7 mouse cellular contexts compared by ENCODE assay signal in the genomic region with DNA sequence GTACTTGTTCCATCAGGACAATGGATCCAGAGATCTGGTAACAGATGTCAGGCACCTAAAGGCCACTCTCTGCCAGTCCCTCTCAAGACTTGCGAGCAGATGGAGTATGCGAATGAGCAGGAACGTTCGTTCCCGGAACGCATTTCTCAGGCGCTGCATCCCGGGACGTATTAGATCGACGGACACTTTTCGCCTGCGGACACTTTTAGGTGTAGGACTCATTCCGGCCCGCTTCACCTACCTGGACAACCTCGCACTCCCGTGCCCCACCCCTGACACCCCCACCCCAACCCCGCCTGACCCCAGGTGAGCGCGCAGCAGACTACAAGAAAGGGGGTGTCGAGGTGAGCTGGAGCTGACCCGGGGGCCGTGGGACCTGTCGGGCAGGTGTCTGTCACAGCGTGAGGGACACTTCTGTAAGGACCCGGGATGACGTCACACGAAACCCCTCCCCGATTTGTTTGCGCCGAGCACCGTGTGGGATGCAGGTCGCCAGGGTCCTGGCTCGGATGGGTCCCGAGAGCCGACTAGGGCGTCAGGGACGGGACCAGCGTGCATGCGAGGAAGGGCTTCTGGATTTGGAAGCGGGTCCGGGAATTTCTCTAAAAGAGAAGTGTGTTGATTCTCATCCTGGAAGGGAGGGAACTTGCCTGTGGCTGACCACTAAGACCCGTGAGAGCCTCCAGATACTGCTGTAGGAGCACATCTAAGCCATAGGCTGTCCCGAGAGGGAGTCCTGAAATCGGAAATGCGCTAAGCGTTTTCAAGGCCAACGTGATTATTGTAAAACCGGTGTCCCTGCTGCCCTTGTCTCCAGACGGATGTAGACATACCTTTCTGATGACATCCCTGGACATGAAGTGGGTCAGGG. TPM values are rescaled to one million over a fixed set of nuclear protein-coding genes. Genes with fewer than 3 reads are reported as not detected.
DNase-seq lines count a peak whose midpoint lies in the region; ATAC-seq and TF ChIP-seq lines count a peak whose summit lies in the region.

A gene (plus strand): TSS at position 202 of the 871 bp plus-strand sequence.

- peak; percentile 72 for ATAC-seq in hindbrain, postnatal 0 days

- H3K27ac ChIP-seq in cortical plate, adult 2 months (ENCODE audit: insufficient read depth, low read length), result no peak within 1 kb of the TSS
- peak within 1 kb of the TSS; percentile 33; the same call in 1 of the 2 replicates for H3K27ac ChIP-seq in hindbrain, postnatal 0 days

- peak within 1 kb of the TSS; percentile 93 for H3K4me2 ChIP-seq in hindbrain, postnatal 0 days (ENCODE audit: low read depth, low read length)

- peak within 1 kb of the TSS; percentile 69 for H3K9ac ChIP-seq in hindbrain, postnatal 0 days (replicated peaks; ENCODE audit: low read length)

- DNase-seq in adrenal gland, adult (ENCODE audit: inconsistent age in 2 of 2, low spot score in 1 of 2), result peak; percentile 48 to 85
- peak; percentile 38 to 41 for DNase-seq in gastrocnemius, adult 8-10 months (ENCODE audit: low spot score in 2 of 2)
- peak; percentile 79 for DNase-seq in hindbrain, postnatal 0 days (ENCODE audit: low spot score)
- DNase-seq in left cerebral cortex, adult 8-10 months (ENCODE audit: low spot score in 2 of 2), result peak; percentile 46 to 71
- DNase-seq in right cerebral cortex, postnatal 4 days, result peak; percentile 68

- peak; percentile 48; the same call in 1 of the 2 replicates for TF ChIP-seq POLR2A in cortical plate, adult 2 months (IDR thresholded peaks at IDR 0.05; ENCODE audit: extremely low read depth, insufficient read depth, low read length)

- peak within 1 kb of the TSS; percentile 87 for H3K4me3 ChIP-seq in cortical plate, adult 2 months (ENCODE audit: insufficient read depth, low read length)
- H3K4me3 ChIP-seq in hindbrain, postnatal 0 days (ENCODE audit: low read length), result peak within 1 kb of the TSS; percentile 65
- H3K4me3 ChIP-seq in megakaryocyte, embryonic 14.5 days (replicated peaks), result peak within 1 kb of the TSS; percentile 98

- no peaks in the 10 kb centered on the region for H3K27me3 ChIP-seq in hindbrain, postnatal 0 days (ENCODE audit: insufficient read depth, low read length)
- peaks cover 31% of the 10 kb centered on the region for H3K27me3 ChIP-seq in megakaryocyte, embryonic 14.5 days (replicated peaks)

- H3K36me3 ChIP-seq in hindbrain, postnatal 0 days (ENCODE audit: insufficient read depth, low read length), result peaks cover 7% of the 10 kb centered on the region
- H3K36me3 ChIP-seq in megakaryocyte, embryonic 14.5 days (replicated peaks; ENCODE audit: low read length), result peaks cover 16% of the 10 kb centered on the region

- H3K9me3 ChIP-seq in hindbrain, postnatal 0 days (ENCODE audit: low read length), result no peaks in the 10 kb centered on the region
- no peaks in the 10 kb centered on the region for H3K9me3 ChIP-seq in megakaryocyte, embryonic 14.5 days

- peaks cover 3% of the 10 kb centered on the region; the same call in 1 of the 2 replicates for H3K4me1 ChIP-seq in cortical plate, adult 2 months (ENCODE audit: control insufficient read depth, insufficient read depth, low read length)
- H3K4me1 ChIP-seq in hindbrain, postnatal 0 days (ENCODE audit: insufficient read depth, low read length), result peaks cover 7% of the 10 kb centered on the region; the same call in 1 of the 2 replicates
- peaks cover 76% of the 10 kb centered on the region for H3K4me1 ChIP-seq in megakaryocyte, embryonic 14.5 days

- no peak for TF ChIP-seq CTCF in cortical plate, adult 2 months (IDR thresholded peaks at IDR 0.05; ENCODE audit: extremely low read depth, insufficient read depth, low read length)
- TF ChIP-seq CTCF in hindbrain, postnatal 0 days (IDR thresholded peaks at IDR 0.05; ENCODE audit: low read depth), result no peak

- WGBS in hindbrain, postnatal 0 days, result 2% methylated on average over 50 of the region's 50 CpGs

RNA-seq across cellular contexts. Expression of the gene that starts here (rescaled TPM):
- polyA plus RNA-seq in cortical plate, adult 2 months (2012; rRNA removed), result 21.8 and 23.0 TPM in 2 replicates
- total RNA-seq in gastrocnemius, adult 8-10 months (2022), result 10 to 100 TPM; 10.5 to 13.1 (median 11.5) TPM
- 19.9 and 22.3 TPM in 2 replicates for total RNA-seq in hindbrain, postnatal 0 days (2014; rRNA removed)
- 18.6 and 20.6 TPM in 2 replicates for polyA plus RNA-seq in hindbrain, postnatal 0 days (2015; fragmentation: Nextera tagmentation; extraction: Ambion mirVana)
- 10 to 100 TPM; 22.7 to 28.2 (median 26.1) TPM for total RNA-seq in left cerebral cortex, adult 8-10 months (2022)
- polyA plus RNA-seq in megakaryocyte, embryonic 14.5 days (2012; ENCODE audit: insufficient read depth, low replicate concordance), result 9.9 and 23.1 TPM in 2 replicates
